Comparison of ENCODE assay signal across 10 mouse cellular contexts in genomic region chr5:4825951-4826350, GRCm38 (mm10).
A peak's percentile ranks its signal among the peaks of the same experiment; 100 is the strongest.
DNase-seq lines count a peak whose midpoint lies in the region; ATAC-seq and TF ChIP-seq lines count a peak whose summit lies in the region.
"Had no signal": no experiment of that assay in that cellular context is flagged by ENCODE, and none has a peak within 500 bp of the region (broad histone marks: within the 10 kb centered on the region; RNA-seq: fewer than 3 reads in every experiment).

No protein-coding gene starts in this region.

- TF ChIP-seq POLR2A in lung, adult 2 months (IDR thresholded peaks at IDR 0.05; ENCODE audit: borderline replicate concordance, extremely low read depth, low read depth, low read length) = no peak

- peak; percentile 45 to 49 for DNase-seq in lung, adult 18-20 months
- no peak for DNase-seq in lung, adult 2 months
- DNase-seq in embryonic facial prominence, embryonic 10.5 days (ENCODE audit: low spot score) = peak; percentile 34
- peak; percentile 32 for DNase-seq in lung, postnatal 25 days (ENCODE audit: low spot score)
- DNase-seq in cerebellum, postnatal 36 days = no peak
- DNase-seq in cerebellum, adult 18-20 months = no peak
- no peak for DNase-seq in cerebellum, adult 11-12 months

- ATAC-seq in kidney, embryonic 15.5 days (replicated peaks; ENCODE audit: low FRiP score) = peak; percentile 90
- ATAC-seq: intestine, postnatal 0 days had no signal

- no peak overlapping the region for H3K9ac ChIP-seq in kidney, embryonic 15.5 days
- H3K9ac ChIP-seq: neural tube, embryonic 12.5 days had no signal

- no peak overlapping the region for H3K27ac ChIP-seq in embryonic facial prominence, embryonic 10.5 days (replicated peaks)
- peak overlapping the region; percentile 73 for H3K27ac ChIP-seq in kidney, embryonic 15.5 days
- H3K27ac ChIP-seq: neural tube, embryonic 12.5 days had no signal

- H3K9me3 ChIP-seq in embryonic facial prominence, embryonic 10.5 days = no peaks in the 10 kb centered on the region
- H3K9me3 ChIP-seq in kidney, embryonic 15.5 days (replicated peaks) = no peaks in the 10 kb centered on the region
- H3K9me3 ChIP-seq: neural tube, embryonic 12.5 days had no signal

- no peaks in the 10 kb centered on the region for H3K27me3 ChIP-seq in embryonic facial prominence, embryonic 10.5 days (replicated peaks; ENCODE audit: low read depth, poor library complexity, severe bottlenecking)
- no peaks in the 10 kb centered on the region for H3K27me3 ChIP-seq in kidney, embryonic 15.5 days

- WGBS in lung, adult 2 months = 55% methylated on average over 7 of the region's 7 CpGs
- 57% methylated on average over 7 of the region's 7 CpGs for WGBS in embryonic facial prominence, embryonic 10.5 days
- WGBS in kidney, embryonic 15.5 days = 39% methylated on average over 7 of the region's 7 CpGs

- no peaks in the 10 kb centered on the region for H3K4me1 ChIP-seq in lung, adult 2 months (ENCODE audit: control insufficient read depth, insufficient read depth, low read length)
- H3K4me1 ChIP-seq in embryonic facial prominence, embryonic 10.5 days = peaks cover 19% of the 10 kb centered on the region
- peaks cover 17% of the 10 kb centered on the region for H3K4me1 ChIP-seq in kidney, embryonic 15.5 days

- no peak for TF ChIP-seq CTCF in lung, adult 2 months (IDR thresholded peaks at IDR 0.05; ENCODE audit: insufficient read depth, low read length)

- H3K4me3 ChIP-seq in lung, adult 2 months (replicated peaks; ENCODE audit: extremely low read depth, low read depth, low read length) = no peak overlapping the region
- no peak overlapping the region for H3K4me3 ChIP-seq in embryonic facial prominence, embryonic 10.5 days
- H3K4me3 ChIP-seq in kidney, embryonic 15.5 days (replicated peaks) = no peak overlapping the region
- H3K4me3 ChIP-seq: neural tube, embryonic 12.5 days had no signal

- H3K36me3 ChIP-seq in embryonic facial prominence, embryonic 10.5 days (replicated peaks) = no peaks in the 10 kb centered on the region
- H3K36me3 ChIP-seq in kidney, embryonic 15.5 days = no peaks in the 10 kb centered on the region
- H3K36me3 ChIP-seq: neural tube, embryonic 12.5 days had no signal

- H3K4me2 ChIP-seq in kidney, embryonic 15.5 days = no peak overlapping the region
- H3K4me2 ChIP-seq: neural tube, embryonic 12.5 days had no signal

Comparison
In these comparisons a context has a peak if more than half of its experiments do, and no peak if none do; other contexts are left out.
1. DNase-seq: peak in lung, adult 18-20 months (2 of 2), embryonic facial prominence, embryonic 10.5 days (single experiment) and lung, postnatal 25 days (single experiment); none in lung, adult 2 months (single experiment), cerebellum, postnatal 36 days (0 of 2), cerebellum, adult 18-20 months (0 of 2) and cerebellum, adult 11-12 months (single experiment).